Mouse (Mus musculus): Measurements from ENCODE around the gene Tox3.

GRCm38 (mm10) chr8:90391483-90392074 is 43.4 kb upstream of the Tox3 start:
- TF ChIP-seq EP300 (IDR thresholded peaks at IDR 0.05; ENCODE audit: low read depth) (no peak), CTCF (IDR thresholded peaks at IDR 0.05; ENCODE audit: low read depth) (no peak)
